Mouse (Mus musculus) granulocyte monocyte progenitor cell, adult 5-6 weeks (primary cell): ENCODE measurements around the gene Arl4d. TPM values are rescaled to one million over a fixed set of nuclear protein-coding genes. Genes with fewer than 3 reads are reported as not detected.

Experiments used
- ATAC-seq: replicated peaks from 2 replicates; pipeline ENCODE4 v1.8.0; 2016; ENCODE audit warnings: mild to moderate bottlenecking, moderate TSS enrichment, inconsistent platforms; ENCODE audit not compliant: poor library complexity, severe bottlenecking
- total RNA-seq, 2 experiments: library from RNA; stranded (forward) in 1 of 2; stranded (reverse) in 1 of 2; fragments of 200-712, 200-1000 nt in 1 of 2; fragments of >200 nt in 1 of 2; fragmentation: Nextera tagmentation in 1 of 2; gene quantifications; 2 replicates each; pipeline ENCODE4 v1.2.3; 2014 to 2017

Gene Arl4d
- total RNA-seq, 2 experiments from 2014 or later = 0.77 to 1.1 TPM

GRCm38 (mm10) chr11:101708482-101708881 lies 43.1 kb downstream of the Arl4d start:
- ATAC-seq = peak; percentile 70

GRCm38 (mm10) chr11:101712811-101713210 lies 47.5 kb downstream of the Arl4d start:
- no peak for ATAC-seq

- ATAC-seq = no peak
Measured at GRCm38 (mm10) chr11:101714012-101714411, 48.7 kb downstream of the Arl4d start.

Other genes starting within 250 kb of the Arl4d start
- 59.3 and 82.3 TPM in 2 replicates for gene Aarsd1, start 247.9 kb upstream of the Arl4d start, total RNA-seq (2014; fragmentation: Nextera tagmentation)
- 63.1 and 74.5 TPM in 2 replicates for gene Aarsd1, start 247.9 kb upstream of the Arl4d start, total RNA-seq (2017)
- gene Gm27029, start 240.7 kb upstream of the Arl4d start, total RNA-seq (2014; fragmentation: Nextera tagmentation) = 6.6 TPM in 1 of 2 replicates, not detected in the other
- 7.8 TPM in 1 of 2 replicates, not detected in the other for gene Gm27029, start 240.7 kb upstream of the Arl4d start, total RNA-seq (2017)
- 5.7 and 8.1 TPM in 2 replicates for gene Rundc1, start 240.5 kb upstream of the Arl4d start, total RNA-seq (2014; fragmentation: Nextera tagmentation)
- 4.3 and 6.0 TPM in 2 replicates for gene Rundc1, start 240.5 kb upstream of the Arl4d start, total RNA-seq (2017)
- 0.49 and 2.7 TPM in 2 replicates for gene Ptges3l, start 240.2 kb upstream of the Arl4d start, total RNA-seq (2014; fragmentation: Nextera tagmentation)
- gene Ptges3l, start 240.2 kb upstream of the Arl4d start, total RNA-seq (2017) = 0.52 and 9.1 TPM in 2 replicates
- gene Rpl27, start 223.2 kb upstream of the Arl4d start, total RNA-seq (2014; fragmentation: Nextera tagmentation) = 1,057 and 1,193 TPM in 2 replicates
- 795 and 2,552 TPM in 2 replicates for gene Rpl27, start 223.2 kb upstream of the Arl4d start, total RNA-seq (2017)
- 26.9 and 29.5 TPM in 2 replicates for gene Ifi35, start 217.1 kb upstream of the Arl4d start, total RNA-seq (2014; fragmentation: Nextera tagmentation)
- gene Ifi35, start 217.1 kb upstream of the Arl4d start, total RNA-seq (2017) = 27.7 and 33.0 TPM in 2 replicates
- gene Rnd2, start 200.5 kb upstream of the Arl4d start, total RNA-seq (2014; fragmentation: Nextera tagmentation) = 1.4 and 3.0 TPM in 2 replicates
- gene Rnd2, start 200.5 kb upstream of the Arl4d start, total RNA-seq (2017) = 0.52 and 2.2 TPM in 2 replicates
- 77.1 and 85.8 TPM in 2 replicates for gene Vat1, start 199.3 kb upstream of the Arl4d start, total RNA-seq (2014; fragmentation: Nextera tagmentation)
- gene Vat1, start 199.3 kb upstream of the Arl4d start, total RNA-seq (2017) = 56.3 and 66.2 TPM in 2 replicates
- 26.6 and 34.0 TPM in 2 replicates for gene Brca1, start 113.6 kb upstream of the Arl4d start, total RNA-seq (2014; fragmentation: Nextera tagmentation)
- 38.5 and 39.0 TPM in 2 replicates for gene Brca1, start 113.6 kb upstream of the Arl4d start, total RNA-seq (2017)
- 33.2 and 45.0 TPM in 2 replicates for gene Nbr1, start 113.4 kb upstream of the Arl4d start, total RNA-seq (2014; fragmentation: Nextera tagmentation)
- 38.6 and 41.4 TPM in 2 replicates for gene Nbr1, start 113.4 kb upstream of the Arl4d start, total RNA-seq (2017)
- gene Tmem106a, start 83.3 kb upstream of the Arl4d start, total RNA-seq (2014; fragmentation: Nextera tagmentation) = 4.3 and 6.3 TPM in 2 replicates
- 0.78 and 1.4 TPM in 2 replicates for gene Tmem106a, start 83.3 kb upstream of the Arl4d start, total RNA-seq (2017)
- gene Gm11634, start 66.3 kb upstream of the Arl4d start, total RNA-seq (2014; fragmentation: Nextera tagmentation) = not detected in 2 replicates
- gene Gm11634, start 66.3 kb upstream of the Arl4d start, total RNA-seq (2017) = not detected in 2 replicates
- 6.4 and 28.8 TPM in 2 replicates for gene Rdm1, start 38.3 kb upstream of the Arl4d start, total RNA-seq (2014; fragmentation: Nextera tagmentation)
- 6.2 and 17.0 TPM in 2 replicates for gene Rdm1, start 38.3 kb upstream of the Arl4d start, total RNA-seq (2017)
- gene Dhx8, start 67.4 kb downstream of the Arl4d start, total RNA-seq (2014; fragmentation: Nextera tagmentation) = 24.8 and 35.2 TPM in 2 replicates
- 35.2 and 38.3 TPM in 2 replicates for gene Dhx8, start 67.4 kb downstream of the Arl4d start, total RNA-seq (2017)
- gene Etv4, start 119.8 kb downstream of the Arl4d start, total RNA-seq (2014; fragmentation: Nextera tagmentation) = not detected in 2 replicates
- gene Etv4, start 119.8 kb downstream of the Arl4d start, total RNA-seq (2017) = not detected in 2 replicates
- not detected in 2 replicates for gene Meox1, start 228.8 kb downstream of the Arl4d start, total RNA-seq (2014; fragmentation: Nextera tagmentation)
- gene Meox1, start 228.8 kb downstream of the Arl4d start, total RNA-seq (2017) = not detected in 2 replicates